Mouse (Mus musculus) ZHBTc4 (cell line): ENCODE results near the gene Map3k5.

ENCODE experiments used
- DNase-seq: peaks from one replicate; pipeline ENCODE4 v3.0.0-alpha.2; 2011; ENCODE audit warnings: low read depth, low spot score

Map3k5 gene

DNA sequence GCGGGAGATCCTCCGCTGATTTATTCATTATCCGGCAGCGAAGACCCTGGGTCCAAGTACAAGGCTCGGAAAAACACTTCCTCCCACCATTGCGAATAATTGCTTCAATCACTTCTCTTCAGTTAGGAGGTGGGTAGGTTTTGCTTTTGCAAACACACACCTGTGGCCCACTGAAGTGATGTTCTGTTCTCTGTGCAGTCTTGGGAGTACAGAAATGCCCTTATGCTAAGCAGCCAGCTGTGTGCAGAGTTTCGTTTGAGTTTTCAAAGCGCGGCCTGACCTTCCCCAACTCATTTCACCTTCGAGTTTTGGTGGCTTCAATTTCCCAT lies 987 bp downstream of the Map3k5 start:
- no peak for DNase-seq

- no peak for DNase-seq
Measured at GRCm38 (mm10) chr10:19935821-19936367, 1.6 kb downstream of the Map3k5 start.

GRCm38 (mm10) chr10:19936961-19937708 lies 2.9 kb downstream of the Map3k5 start:
- no peak for DNase-seq

DNA sequence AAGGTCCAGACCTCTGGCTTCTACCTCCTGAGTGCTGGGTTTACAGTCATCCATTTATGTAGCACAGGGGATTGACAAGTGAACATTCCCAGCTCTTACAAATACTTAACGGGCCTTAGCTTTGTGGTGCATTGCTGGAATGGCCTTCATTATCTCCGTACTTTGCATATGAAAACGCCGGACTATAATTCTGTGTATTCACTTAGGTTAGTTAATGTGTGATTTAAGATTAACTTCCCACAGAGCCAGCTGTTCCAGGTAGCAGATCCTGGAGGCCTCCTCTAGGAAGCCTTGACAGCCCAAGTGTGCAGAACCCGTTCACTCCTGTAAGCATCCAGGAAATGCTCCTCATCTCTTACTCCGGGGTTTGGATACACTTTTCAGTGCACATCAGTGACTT lies 4.5 kb downstream of the Map3k5 start:
- DNase-seq, result peak; percentile 74

DNA sequence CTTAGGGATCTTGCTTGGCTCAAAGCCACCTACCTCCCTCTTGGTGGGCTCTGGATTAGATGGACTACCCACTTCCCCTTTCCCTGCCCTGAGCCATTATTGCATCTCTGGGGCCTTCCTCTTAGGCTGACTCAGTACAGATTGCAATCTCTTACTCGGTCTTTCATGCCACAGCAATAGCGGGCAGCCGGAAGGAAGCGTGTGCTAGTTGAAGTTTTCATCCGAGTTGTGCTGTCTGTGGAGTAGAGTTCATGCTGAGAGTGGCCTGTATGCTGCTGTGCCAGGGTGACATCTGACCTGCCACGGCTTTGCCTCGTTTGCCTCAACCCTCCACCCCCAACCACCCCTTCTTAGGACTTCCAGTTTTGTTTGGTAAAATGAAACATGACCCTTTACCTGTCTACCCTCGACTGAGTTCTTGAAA lies 5.0 kb downstream of the Map3k5 start:
- no peak for DNase-seq

- DNase-seq, result no peak
Measured at GRCm38 (mm10) chr10:19940127-19940526, 5.9 kb downstream of the Map3k5 start.

- DNase-seq, result peak; percentile 7
Measured at GRCm38 (mm10) chr10:19940626-19941025, 6.4 kb downstream of the Map3k5 start.

- no peak for DNase-seq
Measured at GRCm38 (mm10) chr10:19941063-19941462, 6.8 kb downstream of the Map3k5 start.

GRCm38 (mm10) chr10:19941914-19942313 lies 7.6 kb downstream of the Map3k5 start:
- DNase-seq, result no peak

- no peak for DNase-seq
Measured at GRCm38 (mm10) chr10:19942621-19943020, 8.3 kb downstream of the Map3k5 start.

DNA sequence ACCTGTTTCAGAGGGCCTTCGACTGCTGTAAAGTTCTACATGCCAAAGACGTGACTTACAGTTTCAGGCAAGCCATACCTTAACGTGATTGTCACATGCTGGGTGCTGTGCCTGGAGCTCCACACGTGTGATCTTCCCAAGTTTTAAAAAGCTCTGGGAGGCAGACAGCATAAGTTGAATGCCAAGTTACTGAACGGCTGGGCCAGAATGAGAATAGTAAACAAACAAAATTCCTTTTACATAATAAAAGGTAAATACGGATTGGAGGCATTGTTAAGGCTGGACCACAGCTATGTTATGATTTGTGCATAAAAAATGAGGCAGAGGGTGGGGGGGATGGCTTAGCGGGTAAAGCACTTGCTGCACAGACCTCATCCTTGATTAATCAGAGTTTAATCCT lies 11.4 kb downstream of the Map3k5 start:
- DNase-seq, result no peak

GRCm38 (mm10) chr10:19946644-19947043 lies 12.4 kb downstream of the Map3k5 start:
- no peak for DNase-seq

GRCm38 (mm10) chr10:19947441-19947840 lies 13.2 kb downstream of the Map3k5 start:
- DNase-seq, result no peak

DNA sequence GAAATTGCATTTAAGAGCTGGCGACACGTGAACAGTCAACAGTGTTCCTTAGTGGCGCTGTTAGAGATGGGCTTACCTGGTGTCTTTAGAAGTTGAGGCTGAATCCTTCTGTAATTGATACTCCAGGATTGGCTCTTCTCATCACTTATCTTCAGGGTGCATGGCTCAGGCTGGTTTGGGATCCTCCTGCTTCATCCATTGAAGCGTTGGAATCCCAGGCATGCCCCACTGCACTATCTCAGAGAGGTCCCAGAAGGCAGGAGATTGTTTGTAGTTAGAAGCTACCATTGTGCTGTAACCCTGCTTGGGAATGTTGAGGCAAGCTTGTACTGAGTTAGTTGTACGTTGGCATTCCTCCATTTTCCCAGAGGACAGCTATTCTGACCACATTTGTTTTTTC lies 13.6 kb downstream of the Map3k5 start:
- no peak for DNase-seq

GRCm38 (mm10) chr10:19948381-19948780 lies 14.1 kb downstream of the Map3k5 start:
- DNase-seq, result no peak

DNA sequence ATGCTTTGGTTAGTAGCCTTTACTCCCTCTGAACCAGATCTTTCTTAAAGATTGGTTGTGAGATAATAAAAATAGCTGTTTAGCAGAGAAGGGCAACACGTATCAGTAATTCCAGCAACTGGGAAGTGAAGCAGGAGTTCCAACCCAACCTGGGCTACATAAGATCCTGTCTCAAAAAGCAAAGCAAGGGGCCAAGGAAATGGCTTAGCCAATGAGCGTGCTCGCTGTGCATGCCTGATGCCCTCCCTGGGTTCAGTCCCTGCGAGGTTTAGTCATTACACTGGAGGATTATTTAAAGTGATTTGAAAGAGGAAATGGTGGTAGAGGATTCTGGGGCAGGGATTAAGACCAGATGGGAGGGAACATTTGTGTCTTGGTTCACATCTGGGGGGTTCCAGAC lies 14.8 kb downstream of the Map3k5 start:
- no peak for DNase-seq

DNA sequence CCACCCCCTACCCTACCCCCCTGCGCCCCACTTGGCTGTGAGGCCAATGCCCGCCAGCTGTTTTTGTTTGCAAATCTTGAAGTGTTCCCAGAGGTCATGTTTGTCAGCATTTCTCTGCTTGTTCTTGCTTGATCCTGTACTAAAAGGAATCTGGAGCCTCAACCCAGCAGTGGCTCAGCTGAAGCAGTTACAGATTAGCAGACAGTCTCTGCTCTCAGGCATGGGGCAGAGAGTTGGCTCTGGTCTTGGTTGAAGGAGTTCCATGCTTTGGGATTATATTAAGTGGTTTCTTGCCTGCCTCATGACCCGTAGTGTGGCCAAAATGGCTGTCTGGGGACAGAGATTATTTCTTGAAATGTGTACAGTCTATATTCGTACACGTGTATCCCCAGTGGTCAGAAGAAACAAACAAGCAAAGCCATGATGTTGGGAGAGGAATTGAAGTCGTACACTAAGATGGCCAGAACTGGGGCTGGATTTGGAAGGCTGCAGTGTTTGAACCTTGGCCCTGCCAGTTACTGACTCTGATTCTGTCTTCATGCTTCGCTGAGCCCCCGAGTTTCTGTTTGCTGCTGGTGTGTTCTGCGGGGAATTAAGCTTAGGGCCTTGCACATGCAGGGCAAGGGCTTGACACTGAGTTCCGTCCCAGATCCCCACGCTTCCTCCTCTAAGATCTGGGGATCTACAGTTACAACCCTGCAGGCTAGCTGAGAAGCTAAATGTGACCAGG lies 18.9 kb downstream of the Map3k5 start:
- no peak for DNase-seq

DNA sequence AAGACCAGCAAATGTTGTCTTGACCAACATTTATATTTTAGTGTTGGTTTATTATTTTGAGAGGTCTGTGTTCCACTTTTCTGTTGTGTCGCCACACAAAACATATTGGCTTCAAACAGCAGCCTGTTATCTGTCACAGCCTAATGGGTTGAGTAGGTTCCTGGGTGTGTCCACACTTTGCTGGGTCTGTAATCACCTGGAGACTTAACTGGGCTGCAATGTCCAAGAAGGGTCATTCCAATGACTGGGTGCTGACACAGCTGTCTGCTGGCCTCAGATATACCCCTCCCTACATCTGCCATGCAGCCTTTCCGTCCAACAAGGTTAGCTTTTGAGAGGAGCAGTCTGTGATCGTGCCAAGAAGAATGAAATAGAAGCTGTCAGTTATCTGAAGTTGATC lies 20.3 kb downstream of the Map3k5 start:
- no peak for DNase-seq

DNA sequence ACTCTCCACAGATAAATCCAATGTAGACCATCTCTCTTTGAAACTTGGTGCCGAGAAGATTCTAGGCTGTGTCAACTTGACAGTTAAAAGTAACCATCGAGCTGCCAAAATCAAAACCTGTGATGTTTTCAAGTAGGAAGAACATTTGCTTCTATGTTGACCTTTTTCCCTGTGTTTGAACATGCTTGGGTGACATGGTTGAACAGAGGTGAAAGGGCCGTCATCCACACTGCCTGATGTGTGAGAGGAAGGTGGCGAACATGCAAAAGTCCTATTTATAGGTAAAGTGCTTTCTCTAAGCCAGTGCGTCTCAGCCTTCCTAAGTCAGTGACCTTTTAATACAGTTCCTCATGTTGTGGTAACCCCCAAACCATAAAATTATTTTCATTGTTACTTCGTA lies 21.5 kb downstream of the Map3k5 start:
- DNase-seq, result no peak

DNA sequence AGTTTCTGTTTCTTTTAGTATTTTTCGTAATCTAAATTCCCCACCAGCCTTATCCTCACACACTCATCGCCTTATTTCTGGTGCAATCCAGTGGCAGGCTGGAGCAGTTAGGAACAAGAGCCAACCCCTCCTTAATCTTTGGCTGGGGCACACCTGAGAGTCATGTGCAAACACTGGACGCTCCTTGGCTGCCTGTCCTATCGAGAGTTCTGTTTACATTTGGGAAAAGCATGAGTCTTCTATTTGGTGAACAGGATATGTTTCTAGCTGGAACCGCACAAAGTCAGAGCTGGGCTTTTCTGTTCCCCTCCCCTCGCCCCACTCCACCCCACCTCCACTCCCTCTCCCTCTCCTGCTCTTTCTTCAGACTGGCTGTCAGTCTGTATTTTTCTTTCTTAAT lies 22.5 kb downstream of the Map3k5 start:
- DNase-seq, result no peak

GRCm38 (mm10) chr10:19960831-19961380 lies 26.6 kb downstream of the Map3k5 start:
- DNase-seq, result no peak

DNA sequence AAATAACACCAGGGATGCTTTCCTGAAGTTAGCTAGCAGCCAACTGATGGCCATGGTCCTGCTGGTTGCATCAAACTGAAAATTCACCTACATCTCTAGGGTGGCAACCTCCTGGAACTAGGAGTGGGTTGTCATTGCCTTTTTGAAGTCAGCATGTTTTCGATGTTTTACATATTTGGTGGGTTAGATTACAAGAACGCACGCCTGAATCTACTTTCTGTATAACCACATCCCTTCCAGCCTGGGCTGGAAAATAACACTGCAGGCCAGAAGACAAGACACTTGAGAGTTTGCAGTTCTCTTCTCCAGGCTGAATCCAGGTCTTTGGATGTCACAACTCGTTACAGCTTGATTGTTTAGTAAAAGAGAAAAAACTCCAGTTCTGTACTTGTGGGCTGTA lies 28.5 kb downstream of the Map3k5 start:
- DNase-seq, result no peak

DNA sequence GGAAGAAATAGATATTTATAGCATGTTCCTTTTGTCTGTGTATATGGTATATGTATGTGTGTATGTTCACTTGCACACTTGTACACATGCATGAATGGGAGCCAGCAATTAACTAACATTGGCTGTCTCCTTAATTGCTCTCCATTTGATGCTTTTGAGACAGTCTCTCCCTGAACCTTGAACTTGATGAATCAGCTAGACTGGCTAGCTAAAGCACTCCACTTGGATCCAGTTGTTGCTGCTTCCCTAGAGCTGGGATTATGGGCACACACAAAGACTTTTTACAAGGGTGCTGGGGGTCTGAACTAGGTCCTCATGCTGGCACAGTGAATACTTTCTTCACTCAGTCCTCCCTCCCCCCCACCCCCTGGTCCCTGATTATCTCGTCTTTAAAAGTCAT lies 28.9 kb downstream of the Map3k5 start:
- no peak for DNase-seq
